8 mouse cellular contexts compared by ENCODE assay signal in genomic region chr6:121178700-121179358, GRCm38 (mm10). TPM values are rescaled to one million over a fixed set of nuclear protein-coding genes. Genes with fewer than 3 reads are reported as not detected.
DNase-seq lines count a peak whose midpoint lies in the region; ATAC-seq and TF ChIP-seq lines count a peak whose summit lies in the region.

No protein-coding gene starts in this region.

- no peak overlapping the region for H3K4me2 ChIP-seq in forebrain, postnatal 0 days (ENCODE audit: low read depth)

- H3K9ac ChIP-seq in forebrain, postnatal 0 days = no peak overlapping the region

- no peaks in the 10 kb centered on the region for H3K9me3 ChIP-seq in forebrain, postnatal 0 days (ENCODE audit: low read length)
- H3K9me3 ChIP-seq in forebrain, embryonic 10.5 days = no peaks in the 10 kb centered on the region
- no peaks in the 10 kb centered on the region for H3K9me3 ChIP-seq in megakaryocyte, embryonic 14.5 days

- no peaks in the 10 kb centered on the region for H3K36me3 ChIP-seq in forebrain, postnatal 0 days (ENCODE audit: insufficient read depth)
- no peaks in the 10 kb centered on the region for H3K36me3 ChIP-seq in forebrain, embryonic 10.5 days (replicated peaks)
- no peaks in the 10 kb centered on the region for H3K36me3 ChIP-seq in megakaryocyte, embryonic 14.5 days (replicated peaks; ENCODE audit: low read length)

- peak; percentile 77 for TF ChIP-seq CTCF in forebrain, postnatal 0 days (IDR thresholded peaks at IDR 0.05; ENCODE audit: low read depth)

- no peaks in the 10 kb centered on the region for H3K4me1 ChIP-seq in forebrain, postnatal 0 days (ENCODE audit: insufficient read depth)
- peaks cover 34% of the 10 kb centered on the region for H3K4me1 ChIP-seq in forebrain, embryonic 10.5 days
- peaks cover 21% of the 10 kb centered on the region for H3K4me1 ChIP-seq in megakaryocyte, embryonic 14.5 days

- peak; percentile 92 for DNase-seq in forebrain, postnatal 0 days
- DNase-seq in forebrain, embryonic 10.5 days (ENCODE audit: extremely low spot score, low spot score) = no peak
- peak; percentile 54 for DNase-seq in urinary bladder, postnatal 25 days (ENCODE audit: low spot score)
- no peak for DNase-seq in urinary bladder, postnatal 4 days (ENCODE audit: low spot score in 2 of 2)
- DNase-seq in kidney, postnatal 14 days = peak; percentile 75
- peak; percentile 19 for DNase-seq in spleen, adult 12 weeks (ENCODE audit: low spot score)

- peak overlapping the region; percentile 16; the same call in 1 of the 2 replicates for H3K27ac ChIP-seq in forebrain, postnatal 0 days (ENCODE audit: low read depth, low read length)
- no peak overlapping the region for H3K27ac ChIP-seq in forebrain, embryonic 10.5 days

- ATAC-seq in forebrain, postnatal 0 days = peak; percentile 19
- ATAC-seq in common myeloid progenitor, adult 5-6 weeks (replicated peaks; ENCODE audit: low read depth, poor library complexity, severe bottlenecking) = peak; percentile 41; the same call in 1 of the 2 replicates

- WGBS in forebrain, postnatal 0 days = 50% methylated on average over 7 of the region's 7 CpGs
- WGBS in forebrain, embryonic 10.5 days = 63% methylated on average over 7 of the region's 7 CpGs

- H3K27me3 ChIP-seq in forebrain, postnatal 0 days (ENCODE audit: insufficient read depth, low read length) = no peaks in the 10 kb centered on the region
- H3K27me3 ChIP-seq in forebrain, embryonic 10.5 days (ENCODE audit: poor library complexity, severe bottlenecking) = no peaks in the 10 kb centered on the region
- H3K27me3 ChIP-seq in megakaryocyte, embryonic 14.5 days (replicated peaks) = peaks cover 58% of the 10 kb centered on the region

- H3K4me3 ChIP-seq in forebrain, postnatal 0 days (ENCODE audit: low read depth, low read length) = no peak overlapping the region
- no peak overlapping the region for H3K4me3 ChIP-seq in forebrain, embryonic 10.5 days
- peak overlapping the region; percentile 38 for H3K4me3 ChIP-seq in megakaryocyte, embryonic 14.5 days (replicated peaks)

RNA-seq across cellular contexts. Expression of gene Pex26, which starts 4.6 kb away (rescaled TPM):
- total RNA-seq in forebrain, postnatal 0 days (2014; rRNA removed) = 25.9 and 31.0 TPM in 2 replicates
- 11.1 and 12.3 TPM in 2 replicates for polyA plus RNA-seq in forebrain, postnatal 0 days (2015; fragmentation: Nextera tagmentation; extraction: Ambion mirVana)
- 8.0 and 10.3 TPM in 2 replicates for polyA plus RNA-seq in forebrain, embryonic 10.5 days (2016; fragmentation: Nextera tagmentation; extraction: Ambion mirVana)
- 5.6 and 6.3 TPM in 2 replicates for total RNA-seq in common myeloid progenitor, adult 5-6 weeks (2017)
- polyA plus RNA-seq in megakaryocyte, embryonic 14.5 days (2012; ENCODE audit: insufficient read depth, low replicate concordance) = 3.6 and 7.2 TPM in 2 replicates

RNA-seq across cellular contexts. Expression of gene Tuba8, which starts 31.7 kb away (rescaled TPM):
- total RNA-seq in forebrain, postnatal 0 days (2014; rRNA removed) = 0.31 and 0.86 TPM in 2 replicates
- polyA plus RNA-seq in forebrain, postnatal 0 days (2015; fragmentation: Nextera tagmentation; extraction: Ambion mirVana) = 1.1 and 1.2 TPM in 2 replicates
- 0.40 and 0.54 TPM in 2 replicates for polyA plus RNA-seq in forebrain, embryonic 10.5 days (2016; fragmentation: Nextera tagmentation; extraction: Ambion mirVana)
- 34.6 and 40.7 TPM in 2 replicates for total RNA-seq in common myeloid progenitor, adult 5-6 weeks (2017)
- 75.1 and 120 TPM in 2 replicates for polyA plus RNA-seq in megakaryocyte, embryonic 14.5 days (2012; ENCODE audit: insufficient read depth, low replicate concordance)

RNA-seq across cellular contexts. Expression of gene Mical3, which starts 48.0 kb away (rescaled TPM):
- 59.3 and 78.7 TPM in 2 replicates for total RNA-seq in forebrain, postnatal 0 days (2014; rRNA removed)
- polyA plus RNA-seq in forebrain, postnatal 0 days (2015; fragmentation: Nextera tagmentation; extraction: Ambion mirVana) = 9.3 and 17.5 TPM in 2 replicates
- polyA plus RNA-seq in forebrain, embryonic 10.5 days (2016; fragmentation: Nextera tagmentation; extraction: Ambion mirVana) = 8.4 and 9.0 TPM in 2 replicates
- 22.0 and 24.3 TPM in 2 replicates for total RNA-seq in common myeloid progenitor, adult 5-6 weeks (2017)
- polyA plus RNA-seq in megakaryocyte, embryonic 14.5 days (2012; ENCODE audit: insufficient read depth, low replicate concordance) = 17.8 and 21.9 TPM in 2 replicates

Comparison
In these comparisons a context has a peak if more than half of its experiments do, and no peak if none do; other contexts are left out.
1. DNase-seq: peak in forebrain, postnatal 0 days (single experiment), urinary bladder, postnatal 25 days (single experiment), kidney, postnatal 14 days (single experiment) and spleen, adult 12 weeks (single experiment); none in forebrain, embryonic 10.5 days (single experiment) and urinary bladder, postnatal 4 days (0 of 2).
2. RNA of gene Tuba8, which starts 31.7 kb away (polyA plus RNA-seq): 75.1 to 120 TPM in megakaryocyte, embryonic 14.5 days; 1.1 to 1.2 TPM in forebrain, postnatal 0 days and 0.40 to 0.54 TPM in forebrain, embryonic 10.5 days; every median in the first group is over 10 times any median in the second.